Mouse (Mus musculus): Measurements from ENCODE around the gene Pnpla5. TPM values are rescaled to one million over a fixed set of nuclear protein-coding genes. Genes with fewer than 3 reads are reported as not detected.
"Not testable (repeated sequence)": the region's sequence is repeated elsewhere in the genome, so short reads cannot be mapped to it uniquely, and the experiment has no call there.

Pnpla5 gene
- polyA plus RNA-seq, 1 experiment from 2014 or later: 0.05 TPM

- no peaks in the 10 kb centered on the region for H3K27me3 ChIP-seq (ENCODE audit: insufficient read depth, low read length)
- WGBS (ENCODE audit: insufficient replicate concordance): 68% methylated on average over 6 of the region's 6 CpGs
- DNase-seq: no peak
Measured at GRCm38 (mm10) chr15:84161871-84162270, 38.9 kb upstream of the Pnpla5 start.

GRCm38 (mm10) chr15:84157530-84157929 is 34.6 kb upstream of the Pnpla5 start:
- H3K9me3 ChIP-seq (ENCODE audit: low read length); H3K9ac ChIP-seq (replicated peaks); H3K4me1 ChIP-seq (ENCODE audit: insufficient read depth); H3K4me2 ChIP-seq (ENCODE audit: low read depth, low read length); H3K4me3 ChIP-seq (ENCODE audit: low read depth, low read length); ATAC-seq; H3K27me3 ChIP-seq (ENCODE audit: insufficient read depth, low read length); H3K27ac ChIP-seq (ENCODE audit: low read depth); DNase-seq; H3K36me3 ChIP-seq (replicated peaks; ENCODE audit: insufficient read depth, low read length): not testable (repeated sequence)
- 76% methylated on average over 6 of the region's 6 CpGs for whole genome bisulfite sequencing (ENCODE audit: insufficient replicate concordance)

More at GRCm38 (mm10) chr15:84161871-84162270, 38.9 kb upstream of the Pnpla5 start:
- Histone ChIP-seq H3K9ac (replicated peaks) (no peak overlapping the region), H3K36me3 (replicated peaks; ENCODE audit: insufficient read depth, low read length) (no peaks in the 10 kb centered on the region), H3K27ac (ENCODE audit: low read depth) (no peak overlapping the region), H3K4me1 (ENCODE audit: insufficient read depth) (no peaks in the 10 kb centered on the region), H3K4me2 (ENCODE audit: low read depth, low read length) (no peak overlapping the region), H3K9me3 (ENCODE audit: low read length) (no peaks in the 10 kb centered on the region), H3K4me3 (ENCODE audit: low read depth, low read length) (no peak overlapping the region)
- ATAC-seq: no peak
- TF ChIP-seq CTCF (IDR thresholded peaks at IDR 0.05; ENCODE audit: low read depth) (no peak), EP300 (IDR thresholded peaks at IDR 0.05; ENCODE audit: low read depth) (no peak)

- peak; percentile 47 for DNase-seq
- Histone ChIP-seq H3K27me3 (ENCODE audit: insufficient read depth, low read length) (no peaks in the 10 kb centered on the region), H3K4me1 (ENCODE audit: insufficient read depth) (no peaks in the 10 kb centered on the region), H3K4me2 (ENCODE audit: low read depth, low read length) (no peak overlapping the region), H3K4me3 (ENCODE audit: low read depth, low read length) (no peak overlapping the region), H3K9me3 (ENCODE audit: low read length) (no peaks in the 10 kb centered on the region), H3K27ac (ENCODE audit: low read depth) (no peak overlapping the region), H3K9ac (replicated peaks) (no peak overlapping the region), H3K36me3 (replicated peaks; ENCODE audit: insufficient read depth, low read length) (no peaks in the 10 kb centered on the region)
- 48% methylated on average over 2 of the region's 2 CpGs for whole genome bisulfite sequencing (ENCODE audit: insufficient replicate concordance)
- TF ChIP-seq EP300 (IDR thresholded peaks at IDR 0.05; ENCODE audit: low read depth) (no peak), CTCF (IDR thresholded peaks at IDR 0.05; ENCODE audit: low read depth) (no peak)
- ATAC-seq: peak; percentile 96
Measured at GRCm38 (mm10) chr15:84156158-84156557, 33.2 kb upstream of the Pnpla5 start.

- H3K4me1 ChIP-seq (ENCODE audit: insufficient read depth): peaks cover 3% of the 10 kb centered on the region; the same call in 1 of the 2 replicates
- DNase-seq (no peak), ATAC-seq (no peak)
- H3K27me3 ChIP-seq (ENCODE audit: insufficient read depth, low read length): no peaks in the 10 kb centered on the region
- TF ChIP-seq EP300 (IDR thresholded peaks at IDR 0.05; ENCODE audit: low read depth) (no peak), CTCF (IDR thresholded peaks at IDR 0.05; ENCODE audit: low read depth) (no peak)
- H3K9ac ChIP-seq (replicated peaks): no peak overlapping the region
- 76% methylated on average over 5 of the region's 5 CpGs for WGBS (ENCODE audit: insufficient replicate concordance)
- H3K4me3 ChIP-seq (ENCODE audit: low read depth, low read length): no peak overlapping the region
- no peaks in the 10 kb centered on the region for H3K9me3 ChIP-seq (ENCODE audit: low read length)
- no peak overlapping the region for H3K27ac ChIP-seq (ENCODE audit: low read depth)
- H3K36me3 ChIP-seq (replicated peaks; ENCODE audit: insufficient read depth, low read length): no peaks in the 10 kb centered on the region
- no peak overlapping the region for H3K4me2 ChIP-seq (ENCODE audit: low read depth, low read length)
Measured at GRCm38 (mm10) chr15:84140929-84141328, 18.0 kb upstream of the Pnpla5 start.

- Histone ChIP-seq H3K9ac (replicated peaks) (no peak overlapping the region), H3K4me1 (ENCODE audit: insufficient read depth) (peaks cover 3% of the 10 kb centered on the region; the same call in 1 of the 2 replicates), H3K4me2 (ENCODE audit: low read depth, low read length) (no peak overlapping the region), H3K27me3 (ENCODE audit: insufficient read depth, low read length) (no peaks in the 10 kb centered on the region), H3K27ac (ENCODE audit: low read depth) (no peak overlapping the region), H3K36me3 (replicated peaks; ENCODE audit: insufficient read depth, low read length) (no peaks in the 10 kb centered on the region), H3K9me3 (ENCODE audit: low read length) (no peaks in the 10 kb centered on the region), H3K4me3 (ENCODE audit: low read depth, low read length) (no peak overlapping the region)
- 62% methylated on average over 3 of the region's 3 CpGs for WGBS (ENCODE audit: insufficient replicate concordance)
- TF ChIP-seq EP300 (IDR thresholded peaks at IDR 0.05; ENCODE audit: low read depth) (no peak), CTCF (IDR thresholded peaks at IDR 0.05; ENCODE audit: low read depth) (no peak)
- DNase-seq (no peak), ATAC-seq (no peak)
Measured at GRCm38 (mm10) chr15:84140109-84140508, 17.1 kb upstream of the Pnpla5 start.

- DNase-seq: no peak
- Histone ChIP-seq H3K4me3 (ENCODE audit: low read depth, low read length) (no peak overlapping the region), H3K4me2 (ENCODE audit: low read depth, low read length) (no peak overlapping the region), H3K4me1 (ENCODE audit: insufficient read depth) (peaks cover 3% of the 10 kb centered on the region; the same call in 1 of the 2 replicates), H3K9ac (replicated peaks) (no peak overlapping the region), H3K9me3 (ENCODE audit: low read length) (no peaks in the 10 kb centered on the region), H3K27me3 (ENCODE audit: insufficient read depth, low read length) (no peaks in the 10 kb centered on the region), H3K27ac (ENCODE audit: low read depth) (no peak overlapping the region), H3K36me3 (replicated peaks; ENCODE audit: insufficient read depth, low read length) (no peaks in the 10 kb centered on the region)
- TF ChIP-seq EP300 (IDR thresholded peaks at IDR 0.05; ENCODE audit: low read depth) (0 out of 2 replicates have a peak, but pooled peaks have one; percentile 18), CTCF (IDR thresholded peaks at IDR 0.05; ENCODE audit: low read depth) (no peak)
- WGBS (ENCODE audit: insufficient replicate concordance): 49% methylated on average over 5 of the region's 5 CpGs
- peak; percentile 76 for ATAC-seq
Measured at GRCm38 (mm10) chr15:84139592-84140005, 16.6 kb upstream of the Pnpla5 start.

All from liver, postnatal 0 days (tissue).